Mouse (Mus musculus) embryonic facial prominence, embryonic 14.5 days (tissue): ENCODE measurements at regions not wholly inside any gene's neighbourhood (a gene's known extent, or its start where the extent isn't known, plus 50 kb on each side); places are given as distances from the start of the nearest gene placed in this dataset.

Experiments
- ATAC-seq: fragments of 200-750 bp; cut with Nextera tagmentation; 2 replicates; pipeline ENCODE4 v1.8.0; 2017; ENCODE audit warnings: low read depth, moderate number of reproducible peaks, moderate TSS enrichment
- DNase-seq: peaks from one replicate; pipeline ENCODE4 v3.0.0-alpha.2; 2015; ENCODE audit warnings: low spot score
- H3K27ac ChIP-seq: fragments of 300-500 bp; sonication (generic); replicated peaks from 2 replicates; pipeline ENCODE4 v1.5.1; 2014; ENCODE audit warnings: low read depth, mild to moderate bottlenecking, low read length, moderate library complexity
- H3K27me3 ChIP-seq: fragments of 300-500 bp; sonication (generic); replicated peaks from 2 replicates; pipeline ENCODE4 v1.6.1; 2014; ENCODE audit warnings: low read length; ENCODE audit not compliant: control insufficient read depth, insufficient read depth
- H3K36me3 ChIP-seq: fragments of 300-500 bp; sonication (generic); 2 replicates; pipeline ENCODE4 v1.6.1; 2014; ENCODE audit warnings: low read length, mixed read lengths; ENCODE audit not compliant: control insufficient read depth, insufficient read depth
- H3K4me1 ChIP-seq: fragments of 300-500 bp; sonication (generic); 2 replicates; pipeline ENCODE4 v1.6.1; 2014; ENCODE audit warnings: antibody characterized with exemption, low read length; ENCODE audit not compliant: control insufficient read depth, insufficient read depth
- H3K4me2 ChIP-seq: fragments of 300-500 bp; sonication (generic); 2 replicates; pipeline ENCODE4 v1.6.1; 2014; ENCODE audit warnings: low read depth, mild to moderate bottlenecking, low read length, moderate library complexity, mixed read lengths
- H3K4me3 ChIP-seq: fragments of 300-500 bp; sonication (generic); 2 replicates; pipeline ENCODE4 v1.5.1; 2014; ENCODE audit warnings: low read depth, mild to moderate bottlenecking, low read length
- H3K9ac ChIP-seq: fragments of 300-500 bp; sonication (generic); 2 replicates; pipeline ENCODE4 v1.6.1; 2014; ENCODE audit warnings: low read depth, mild to moderate bottlenecking, low read length, moderate library complexity, mixed read lengths
- H3K9me3 ChIP-seq: fragments of 300-500 bp; sonication (generic); 2 replicates; pipeline ENCODE4 v1.6.1; 2016; ENCODE audit warnings: low read length; ENCODE audit not compliant: control insufficient read depth
- WGBS: fragments of 180-500 bp; shearing (Covaris S2); extraction: QIAGEN DNeasy Blood & Tissue Kit; methylation state at CpG from one replicate; pipeline ENCODE4 v1.1.7; 2014; 5-methylcytosine and 5-hydroxymethylcytosine counted together

- DNase-seq (no peak), ATAC-seq (no peak)
- Histone ChIP-seq H3K9ac (no peak overlapping the region), H3K36me3 (no peaks in the 10 kb centered on the region), H3K4me2 (no peak overlapping the region), H3K4me3 (no peak overlapping the region), H3K27me3 (no peaks in the 10 kb centered on the region), H3K4me1 (peaks cover 9% of the 10 kb centered on the region), H3K27ac (no peak overlapping the region), H3K9me3 (no peaks in the 10 kb centered on the region)
- WGBS = 90% methylated on average over 5 of the region's 5 CpGs
Measured at GRCm38 (mm10) chr10:116726031-116726430, 144.7 kb upstream of the Cnot2 start.

GRCm38 (mm10) chr10:116721986-116722385 lies 140.7 kb upstream of the Cnot2 start:
- ATAC-seq (no peak), DNase-seq (no peak)
- Histone ChIP-seq H3K27ac (no peak overlapping the region), H3K4me3 (no peak overlapping the region), H3K4me2 (no peak overlapping the region), H3K9ac (no peak overlapping the region), H3K9me3 (no peaks in the 10 kb centered on the region), H3K4me1 (no peaks in the 10 kb centered on the region), H3K36me3 (no peaks in the 10 kb centered on the region), H3K27me3 (no peaks in the 10 kb centered on the region)
- 87% methylated on average over 9 of the region's 9 CpGs for WGBS

GRCm38 (mm10) chr10:116719616-116720015 lies 138.3 kb upstream of the Cnot2 start:
- no peak overlapping the region for H3K9ac ChIP-seq
- WGBS = 80% methylated on average over 5 of the region's 5 CpGs
- H3K27me3 ChIP-seq = no peaks in the 10 kb centered on the region
- H3K4me3 ChIP-seq = no peak overlapping the region
- H3K4me1 ChIP-seq = no peaks in the 10 kb centered on the region
- no peak overlapping the region for H3K4me2 ChIP-seq
- no peak for DNase-seq
- ATAC-seq = no peak
- no peaks in the 10 kb centered on the region for H3K36me3 ChIP-seq
- no peak overlapping the region for H3K27ac ChIP-seq
- no peaks in the 10 kb centered on the region for H3K9me3 ChIP-seq

- Histone ChIP-seq H3K9me3 (no peaks in the 10 kb centered on the region), H3K4me3 (no peak overlapping the region), H3K27me3 (no peaks in the 10 kb centered on the region), H3K36me3 (no peaks in the 10 kb centered on the region), H3K4me2 (no peak overlapping the region), H3K27ac (no peak overlapping the region), H3K9ac (no peak overlapping the region), H3K4me1 (no peaks in the 10 kb centered on the region)
- WGBS = 76% methylated on average over 10 of the region's 10 CpGs
- ATAC-seq = no peak
- DNase-seq = no peak
Measured at GRCm38 (mm10) chr10:116717961-116718360, 136.7 kb upstream of the Cnot2 start.

GRCm38 (mm10) chr10:116717017-116717643 lies 135.8 kb upstream of the Cnot2 start:
- 83% methylated on average over 4 of the region's 4 CpGs for WGBS
- Histone ChIP-seq H3K4me3 (no peak overlapping the region), H3K4me2 (no peak overlapping the region), H3K4me1 (no peaks in the 10 kb centered on the region), H3K36me3 (no peaks in the 10 kb centered on the region), H3K9ac (no peak overlapping the region), H3K27me3 (no peaks in the 10 kb centered on the region), H3K27ac (no peak overlapping the region), H3K9me3 (no peaks in the 10 kb centered on the region)
- no peak for ATAC-seq
- no peak for DNase-seq

GRCm38 (mm10) chr10:116713456-116713855 lies 132.1 kb upstream of the Cnot2 start:
- Histone ChIP-seq H3K27me3 (no peaks in the 10 kb centered on the region), H3K4me1 (no peaks in the 10 kb centered on the region), H3K9me3 (no peaks in the 10 kb centered on the region), H3K4me2 (no peak overlapping the region), H3K36me3 (no peaks in the 10 kb centered on the region), H3K9ac (no peak overlapping the region), H3K4me3 (no peak overlapping the region), H3K27ac (no peak overlapping the region)
- DNase-seq (no peak), ATAC-seq (no peak)
- 60% methylated on average over 11 of the region's 11 CpGs for WGBS

- Histone ChIP-seq H3K27me3 (no peaks in the 10 kb centered on the region), H3K4me1 (no peaks in the 10 kb centered on the region), H3K36me3 (no peaks in the 10 kb centered on the region), H3K4me2 (no peak overlapping the region), H3K27ac (no peak overlapping the region), H3K4me3 (no peak overlapping the region), H3K9me3 (no peaks in the 10 kb centered on the region), H3K9ac (no peak overlapping the region)
- WGBS = 70% methylated on average over 6 of the region's 6 CpGs
- ATAC-seq = no peak
- peak; percentile 31 for DNase-seq
Measured at GRCm38 (mm10) chr10:116707025-116707424, 125.7 kb upstream of the Cnot2 start.

GRCm38 (mm10) chr10:116701281-116701680 lies 120.0 kb upstream of the Cnot2 start:
- H3K27ac ChIP-seq = no peak overlapping the region
- H3K4me3 ChIP-seq = no peak overlapping the region
- 87% methylated on average over 5 of the region's 5 CpGs for WGBS
- H3K9me3 ChIP-seq = no peaks in the 10 kb centered on the region
- no peak overlapping the region for H3K4me2 ChIP-seq
- ATAC-seq (no peak), DNase-seq (no peak)
- no peaks in the 10 kb centered on the region for H3K4me1 ChIP-seq
- no peaks in the 10 kb centered on the region for H3K36me3 ChIP-seq
- no peak overlapping the region for H3K9ac ChIP-seq
- H3K27me3 ChIP-seq = no peaks in the 10 kb centered on the region

- Histone ChIP-seq H3K27ac (no peak overlapping the region), H3K4me3 (no peak overlapping the region)
- 68% methylated on average over 8 of the region's 8 CpGs for WGBS
Measured at GRCm38 (mm10) chr10:116699711-116700110, 118.4 kb upstream of the Cnot2 start.

More at GRCm38 (mm10) chr10:116699711-116700110, 118.4 kb upstream of the Cnot2 start:
- no peaks in the 10 kb centered on the region for H3K27me3 ChIP-seq
- H3K4me1 ChIP-seq = no peaks in the 10 kb centered on the region
- H3K4me2 ChIP-seq = no peak overlapping the region
- DNase-seq = no peak
- no peak overlapping the region for H3K9ac ChIP-seq
- no peaks in the 10 kb centered on the region for H3K36me3 ChIP-seq
- no peak for ATAC-seq
- H3K9me3 ChIP-seq = no peaks in the 10 kb centered on the region
